Mouse (Mus musculus) kidney, postnatal 4 days (tissue): ENCODE results near the gene Pla2g4e.

Experiments used
- DNase-seq, 2 experiments: peaks; one replicate each; pipeline ENCODE4 v3.0.0; 2021; ENCODE audit warnings: mixed read lengths in 2 of 2

Gene Pla2g4e

DNA sequence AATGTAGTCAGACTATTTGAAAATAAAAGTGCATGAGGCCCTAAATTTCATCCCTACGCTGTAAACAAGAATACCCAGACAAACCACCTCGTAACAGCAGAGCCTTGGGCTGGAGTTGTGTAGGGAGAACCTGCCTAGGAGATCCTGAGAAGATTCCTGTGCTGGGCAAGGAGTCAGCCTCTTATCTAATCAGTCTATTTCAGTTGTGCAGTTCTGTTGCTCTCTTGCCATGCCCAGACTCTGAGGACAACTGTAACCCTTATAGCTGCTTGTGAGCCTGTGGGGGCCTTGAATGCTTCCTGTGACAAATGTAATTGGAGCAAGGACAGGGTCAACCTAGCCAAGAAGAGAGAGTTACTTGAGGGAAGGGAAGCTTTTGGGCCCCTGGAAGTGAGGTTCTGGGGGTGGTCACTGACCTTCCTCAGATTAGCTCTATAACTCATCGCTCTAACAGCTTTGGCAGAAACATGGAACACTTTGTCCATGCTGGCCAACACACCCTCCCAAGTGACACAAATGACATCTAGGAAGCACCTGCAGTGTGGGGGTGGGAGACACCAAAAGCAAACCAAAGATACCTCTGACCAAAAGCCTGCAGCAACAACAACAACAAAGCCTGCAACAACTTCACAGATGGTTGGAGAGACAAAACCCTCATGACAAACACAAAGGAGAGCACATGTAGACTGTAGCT, 9.0 kb downstream of the Pla2g4e start:
- DNase-seq = no peak

DNA sequence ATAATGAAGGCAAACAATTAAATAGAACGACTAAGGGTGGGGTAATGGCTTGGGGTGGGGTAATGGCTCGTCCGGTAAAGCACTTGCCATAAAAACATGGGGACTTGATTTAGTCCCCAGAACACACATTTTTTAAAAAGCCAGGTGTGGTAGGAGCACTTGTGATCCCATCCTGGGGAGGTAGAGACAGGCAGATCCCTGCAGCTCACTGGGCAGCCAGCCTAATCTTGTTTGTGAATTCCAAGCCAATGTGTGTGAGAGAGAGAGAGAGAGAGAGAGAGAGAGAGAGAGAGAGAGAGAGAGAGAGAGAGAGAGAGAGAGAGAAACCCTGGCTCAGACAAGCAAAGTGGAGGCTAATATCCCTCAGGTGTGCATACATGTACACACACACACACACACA, 9.8 kb downstream of the Pla2g4e start:
- DNase-seq = no peak

DNA sequence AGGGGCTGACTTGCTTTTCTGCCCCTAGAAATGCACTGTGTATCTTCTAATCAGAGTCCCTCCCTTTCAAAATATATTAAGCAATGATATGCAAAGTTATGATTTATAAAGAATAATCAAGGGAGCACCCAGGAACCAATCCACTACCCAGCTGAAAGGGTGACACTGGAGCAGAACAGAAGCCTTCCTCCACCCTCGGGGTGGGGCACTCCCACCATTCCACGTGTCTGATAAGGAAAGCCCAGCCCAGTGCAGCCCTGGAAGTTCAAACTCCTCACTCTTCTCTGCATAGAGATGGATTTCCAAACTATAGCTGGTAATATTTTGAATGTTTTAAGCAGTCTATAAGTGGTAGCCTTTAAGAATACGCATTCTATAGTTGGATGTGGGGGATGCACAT, 13.5 kb downstream of the Pla2g4e start:
- DNase-seq = no peak

DNA sequence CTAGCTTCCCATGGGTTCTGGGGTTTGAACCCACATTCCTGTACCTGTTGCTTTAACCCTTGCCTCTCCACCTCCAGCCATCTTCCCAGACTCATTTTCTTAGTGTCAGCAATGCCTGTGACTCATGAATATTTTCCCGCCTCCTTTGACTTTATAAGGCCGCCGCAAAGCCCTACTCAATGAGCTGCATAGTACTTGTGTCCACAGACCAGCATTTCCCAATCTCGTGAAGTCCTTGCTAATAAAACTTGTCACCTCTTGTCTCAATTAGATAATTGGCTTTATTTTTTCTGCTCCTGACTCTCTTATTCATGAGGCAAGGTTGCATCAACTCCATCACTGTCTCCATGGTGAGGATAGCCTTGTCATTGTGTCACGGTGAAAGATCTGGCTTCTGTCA, 30.5 kb downstream of the Pla2g4e start:
- DNase-seq = no peak

DNA sequence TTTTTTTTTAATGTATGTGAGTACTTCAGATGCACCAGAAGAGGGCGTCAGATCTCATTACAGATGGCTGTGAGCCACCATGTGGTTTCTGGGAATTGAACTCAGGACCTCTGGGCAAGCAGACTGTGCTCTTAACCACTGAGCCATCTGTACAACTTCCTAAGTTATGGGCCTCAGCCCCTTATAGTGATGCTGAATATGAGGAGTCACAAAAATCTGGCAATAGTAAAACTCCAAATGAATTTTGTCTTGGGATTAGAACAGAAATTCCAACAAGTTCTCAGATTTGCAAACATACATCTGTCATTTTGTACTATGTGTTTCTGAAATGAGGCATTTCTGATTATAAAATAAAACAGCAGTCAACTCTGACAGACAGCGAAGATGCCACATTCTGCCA, 33.7 kb downstream of the Pla2g4e start:
- DNase-seq = no peak

DNA sequence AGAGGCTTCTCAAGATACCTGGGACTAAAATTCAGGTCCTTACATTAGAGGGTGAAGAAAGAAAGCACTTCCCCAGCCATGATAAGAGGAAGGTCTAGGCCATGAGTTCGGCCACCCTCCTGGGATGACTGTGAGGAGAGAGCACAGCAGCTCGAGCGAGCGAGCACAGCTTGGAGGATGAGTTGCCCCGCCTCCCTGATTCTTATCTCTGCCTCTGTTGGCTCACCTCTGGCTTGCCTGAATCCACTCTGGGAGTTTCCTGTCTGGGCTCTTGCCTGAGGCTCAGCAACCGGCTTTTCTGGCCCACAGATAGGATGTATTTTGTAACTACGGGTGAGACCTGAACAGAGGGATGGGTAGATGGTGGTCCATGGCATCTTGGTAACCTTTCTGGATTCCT, 37.2 kb downstream of the Pla2g4e start:
- no peak for DNase-seq

DNA sequence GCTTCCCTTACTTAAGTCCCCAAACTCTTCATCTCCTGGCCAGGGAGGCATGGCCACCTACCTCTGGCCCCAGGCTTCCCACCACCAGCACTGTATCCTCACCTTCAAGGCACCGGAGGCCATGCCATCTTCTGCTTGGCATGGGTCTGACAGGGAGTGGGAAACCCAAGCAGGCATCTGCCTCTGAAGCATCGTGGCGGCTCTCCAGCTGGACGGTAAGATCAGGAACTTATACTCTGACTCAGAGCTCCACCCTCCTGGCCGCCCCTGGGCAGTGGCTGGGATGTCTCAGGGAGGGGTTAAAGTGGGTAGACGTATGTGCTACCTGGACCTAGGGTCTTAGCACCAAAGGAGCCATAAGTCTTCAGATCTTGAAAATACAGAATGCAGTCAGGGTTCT, 38.1 kb downstream of the Pla2g4e start:
- no peak for DNase-seq

DNA sequence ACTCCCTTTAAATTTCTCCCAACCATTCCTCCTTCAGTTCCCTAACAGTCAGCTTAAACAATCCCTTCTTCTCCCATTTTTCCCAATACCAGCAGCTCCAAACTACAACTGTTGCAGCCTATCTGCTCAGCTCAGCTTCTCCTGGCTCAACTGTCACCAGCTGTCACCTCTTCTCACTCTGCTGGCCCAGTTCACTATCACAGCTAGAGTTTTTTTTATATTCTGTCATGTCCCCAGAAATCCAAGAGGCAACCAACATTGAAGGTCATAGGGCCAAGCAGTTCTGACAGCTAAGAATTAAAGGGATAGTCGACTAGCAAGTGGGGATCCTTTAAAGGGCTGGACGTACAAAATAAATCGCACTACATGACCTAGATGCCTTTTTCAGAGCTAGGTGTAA, 41.4 kb downstream of the Pla2g4e start:
- no peak for DNase-seq

DNA sequence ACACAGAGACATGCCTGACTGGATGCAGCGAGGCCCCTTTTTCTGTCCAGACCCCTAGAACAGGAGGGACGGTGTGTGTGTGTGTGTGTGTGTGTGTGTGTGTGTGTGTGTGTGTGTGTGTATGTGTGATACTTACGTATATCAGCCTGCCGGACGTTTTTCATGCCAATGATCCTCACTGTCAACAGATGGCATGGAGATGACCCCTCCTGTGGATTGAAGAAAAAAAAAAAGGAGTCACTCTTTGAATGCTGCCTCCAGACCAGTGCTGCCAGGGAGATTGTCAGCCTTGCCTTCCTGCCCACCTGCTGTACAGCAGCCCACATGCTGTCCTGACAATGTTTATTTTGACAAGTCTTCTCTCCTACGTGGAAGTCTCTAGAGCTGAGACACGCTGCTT, 45.1 kb downstream of the Pla2g4e start:
- no peak for DNase-seq

DNA sequence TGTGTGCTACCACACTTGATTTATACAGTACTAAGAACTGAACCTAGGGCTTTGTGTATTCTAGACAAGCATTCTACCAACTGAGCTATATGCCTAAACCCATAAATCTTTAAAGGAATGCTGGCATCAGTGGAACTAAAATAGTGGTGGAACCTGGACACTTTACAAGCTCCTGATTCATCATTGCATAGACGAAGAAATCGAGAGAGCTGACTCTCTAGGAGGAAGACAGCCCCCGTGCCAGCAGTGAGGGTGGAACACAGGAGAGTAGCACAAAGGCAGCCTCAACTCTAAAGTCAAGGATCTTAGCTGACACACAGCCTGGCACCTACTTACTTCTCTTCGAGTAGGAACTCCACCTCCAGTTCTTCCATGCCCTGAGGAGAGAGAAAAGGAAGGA, 57.0 kb downstream of the Pla2g4e start:
- no peak for DNase-seq

DNA sequence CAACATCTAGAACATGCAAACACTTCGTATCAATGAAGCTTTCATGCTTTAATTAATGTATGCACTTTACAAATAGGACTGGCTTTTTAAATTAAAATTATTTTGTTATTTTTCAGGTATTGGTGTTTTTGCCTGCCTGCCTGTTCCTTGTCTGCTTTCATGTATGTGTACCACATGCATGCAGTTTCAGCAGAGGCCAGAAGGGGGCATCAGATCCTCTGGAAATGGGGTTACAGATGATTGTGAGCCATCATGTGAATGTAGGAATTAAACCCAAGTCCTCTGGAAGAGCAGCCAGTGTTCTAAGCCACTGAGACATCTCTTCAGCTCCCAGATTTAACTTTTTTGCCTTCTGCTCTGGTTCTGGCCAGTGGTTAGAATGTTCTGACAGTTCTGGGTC, 57.6 kb downstream of the Pla2g4e start:
- DNase-seq = no peak

DNA sequence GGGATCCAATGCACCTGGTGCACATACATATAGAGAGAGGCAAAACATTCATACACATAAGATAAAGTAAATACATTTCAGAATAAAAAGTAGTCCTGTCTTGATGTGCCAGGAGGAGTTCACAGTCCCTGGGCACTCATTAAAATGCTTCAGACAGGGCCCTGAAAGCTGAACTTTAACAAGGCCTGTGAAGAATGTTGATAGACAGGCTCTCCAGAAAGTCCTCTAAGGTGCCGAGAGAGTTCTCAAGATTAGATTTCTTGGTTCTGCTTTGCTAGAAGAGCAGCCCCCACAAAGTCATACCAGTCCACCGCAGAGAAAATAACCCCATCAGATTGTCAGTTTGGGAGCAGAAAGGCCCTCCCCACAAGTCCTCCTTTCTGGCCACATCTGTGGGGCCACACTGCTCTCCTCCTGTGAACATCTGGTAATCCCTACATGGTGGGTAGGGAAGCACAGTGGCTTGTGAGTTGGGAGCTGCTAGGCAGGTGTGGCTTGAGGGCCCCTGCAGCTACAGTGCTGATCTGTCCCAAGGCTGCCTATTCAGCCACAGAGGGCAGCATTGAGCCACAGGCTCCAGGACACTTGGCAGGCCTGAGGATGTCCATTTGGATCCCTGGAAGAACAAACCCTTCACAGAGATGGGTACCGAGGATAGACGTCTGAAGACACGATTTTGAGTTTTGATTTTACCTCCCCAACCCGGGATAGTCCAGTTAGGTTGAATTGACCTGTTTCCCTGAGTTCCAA, 59.4 kb downstream of the Pla2g4e start:
- DNase-seq = peak in 1 of 2 experiments; percentile 27

DNA sequence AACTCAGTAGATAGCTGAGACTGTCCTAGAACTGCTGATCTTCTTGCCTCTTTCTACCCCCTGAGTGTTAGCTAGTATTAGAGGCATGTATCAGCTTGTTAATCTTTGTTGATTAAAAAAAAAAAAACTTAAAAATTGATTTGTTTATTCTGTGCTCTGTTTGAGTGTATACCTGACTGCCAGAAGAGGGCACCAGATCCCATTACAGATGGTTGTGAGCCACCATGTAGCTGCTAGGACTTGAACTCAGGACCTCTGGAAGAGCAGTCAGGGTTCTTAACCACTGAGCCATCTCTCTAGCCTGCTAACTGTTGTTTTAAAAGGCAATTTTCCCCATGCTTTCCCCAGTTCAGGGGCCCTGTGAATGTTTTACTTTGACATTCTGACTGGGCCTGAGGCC, 66.2 kb downstream of the Pla2g4e start:
- no peak for DNase-seq

DNA sequence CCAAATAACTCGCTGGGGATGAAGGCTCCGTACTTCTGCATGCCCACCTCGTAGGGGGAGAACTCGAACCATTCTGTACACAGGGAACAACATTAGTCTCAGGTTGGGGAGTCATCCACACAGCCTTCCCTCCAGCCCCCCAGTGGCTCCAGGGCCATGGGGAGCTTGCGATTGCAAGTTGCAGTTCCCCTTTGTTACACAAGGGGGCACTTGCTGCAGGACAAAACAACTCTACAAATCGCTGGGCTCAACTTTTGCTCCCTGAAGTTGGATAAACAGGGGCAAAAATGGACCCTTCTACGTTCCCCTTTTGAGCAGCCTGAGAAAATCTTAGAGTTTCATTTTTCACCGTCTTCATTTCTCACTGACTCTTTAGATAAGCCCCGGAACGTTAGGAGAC, 71.4 kb downstream of the Pla2g4e start:
- peak; percentile 76 to 79 for DNase-seq

DNA sequence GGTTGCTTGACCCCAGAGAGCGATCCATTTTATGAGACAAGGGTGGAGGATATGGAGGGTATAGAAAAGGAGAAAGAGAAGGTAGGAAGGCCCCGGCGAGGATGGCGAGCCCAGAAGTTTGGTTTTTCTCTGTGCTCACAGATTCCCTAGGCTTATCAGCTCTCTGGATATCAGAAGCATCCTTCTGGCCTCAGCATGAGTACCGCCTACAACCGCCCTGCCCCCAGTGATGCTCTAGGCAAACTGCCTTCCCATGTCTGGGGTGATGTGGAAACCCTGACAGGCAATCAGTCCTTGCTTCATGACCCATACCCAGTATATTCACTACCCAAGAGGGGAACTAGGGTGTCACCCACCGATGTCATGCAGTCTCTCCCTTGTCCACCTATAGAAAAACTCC, 73.8 kb downstream of the Pla2g4e start:
- no peak for DNase-seq

DNA sequence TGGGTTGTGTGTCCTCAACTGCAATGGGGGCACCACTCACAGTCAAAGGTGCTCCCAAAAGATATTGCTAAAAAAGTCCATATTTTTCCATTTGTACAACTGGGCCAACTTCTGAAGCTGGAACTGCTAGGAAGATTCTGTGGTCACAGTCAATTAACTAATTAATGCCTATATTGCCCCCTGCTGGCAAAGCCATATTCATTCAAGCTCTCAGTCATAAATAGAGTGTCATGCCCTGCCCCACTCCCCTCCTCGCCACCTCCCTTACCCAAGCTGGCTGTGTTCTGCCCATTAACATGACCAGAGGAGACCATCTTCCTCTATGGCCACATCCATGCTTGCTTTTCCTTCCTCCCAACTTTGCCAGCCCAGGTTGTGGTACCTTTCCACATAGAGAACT, 74.4 kb downstream of the Pla2g4e start:
- peak; percentile 51 to 59 for DNase-seq

DNA sequence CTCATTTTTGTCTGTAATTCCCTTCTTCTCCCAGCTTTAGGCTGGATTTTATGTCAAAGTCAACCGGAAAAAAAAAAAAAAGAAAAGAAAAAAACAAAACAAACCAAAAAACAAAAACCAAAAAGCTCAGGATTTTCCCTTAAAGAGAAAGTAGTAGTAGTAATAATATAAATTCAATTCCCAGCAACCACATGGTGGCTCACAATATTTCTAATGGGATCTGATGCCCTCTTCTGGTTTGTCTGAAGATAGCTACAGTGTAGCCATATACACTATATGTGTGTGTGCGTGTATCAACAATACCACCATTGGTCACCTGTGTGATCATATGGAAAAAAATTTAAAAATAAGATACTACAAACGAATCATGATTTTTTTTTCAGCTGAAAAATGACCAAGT, 75.8 kb downstream of the Pla2g4e start:
- no peak for DNase-seq

DNA sequence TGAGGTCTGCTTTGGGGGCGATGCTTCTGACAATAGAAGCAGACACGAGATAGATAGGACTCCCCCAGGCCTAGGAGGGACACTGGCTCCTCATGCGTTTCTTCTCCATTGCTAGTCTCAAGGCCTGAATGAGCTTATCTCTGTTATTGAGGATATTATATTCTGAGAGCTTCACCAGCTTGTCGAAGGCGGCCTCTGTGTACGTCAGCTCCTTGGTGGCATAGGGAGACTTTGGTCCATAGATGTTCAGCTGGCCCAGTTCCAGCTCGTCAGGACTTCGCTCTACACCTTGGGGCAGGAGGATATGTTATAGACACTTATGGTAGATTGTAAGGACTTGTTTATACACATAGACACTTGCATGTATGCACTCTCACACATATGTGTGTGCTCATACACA, 77.4 kb downstream of the Pla2g4e start:
- DNase-seq = no peak

DNA sequence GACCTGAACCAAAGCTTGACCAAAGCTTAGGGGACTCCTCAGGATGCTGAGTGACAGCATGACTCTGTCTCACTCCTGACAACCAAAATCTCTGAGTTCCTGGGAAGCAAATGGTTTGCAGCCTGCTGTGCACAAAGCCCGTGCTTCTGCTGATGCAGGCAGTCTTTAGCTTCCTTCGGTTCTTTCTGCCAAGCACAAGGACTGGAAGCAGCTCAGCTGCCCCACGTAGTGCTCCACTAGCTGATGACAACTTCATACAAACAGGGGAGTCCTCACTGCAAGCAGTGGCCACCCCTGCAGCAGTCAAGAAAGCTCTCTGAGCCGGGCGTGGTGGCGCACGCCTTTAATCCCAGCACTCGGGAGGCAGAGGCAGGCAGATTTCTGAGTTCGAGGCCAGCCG, 79.7 kb downstream of the Pla2g4e start:
- no peak for DNase-seq

DNA sequence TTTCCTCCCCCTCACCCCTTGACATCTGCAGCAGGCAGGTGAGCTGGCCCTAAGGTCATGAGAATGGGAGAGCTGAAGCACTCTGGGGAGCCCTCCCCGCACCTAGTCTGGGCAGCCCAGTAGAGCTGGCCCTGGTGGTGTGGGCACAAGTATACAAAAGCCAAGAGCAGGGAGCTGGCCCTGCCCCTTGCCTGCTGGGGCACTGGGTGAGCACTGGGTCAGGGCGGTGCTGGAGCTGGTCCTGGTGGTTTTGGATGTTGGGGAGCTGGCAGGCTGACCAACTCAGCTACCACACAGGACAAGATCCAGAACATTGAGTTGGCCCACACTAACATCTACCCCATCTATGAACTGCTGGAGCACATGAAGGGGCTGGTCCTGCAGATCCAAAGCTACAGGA, 85.7 kb downstream of the Pla2g4e start:
- DNase-seq = no peak

DNA sequence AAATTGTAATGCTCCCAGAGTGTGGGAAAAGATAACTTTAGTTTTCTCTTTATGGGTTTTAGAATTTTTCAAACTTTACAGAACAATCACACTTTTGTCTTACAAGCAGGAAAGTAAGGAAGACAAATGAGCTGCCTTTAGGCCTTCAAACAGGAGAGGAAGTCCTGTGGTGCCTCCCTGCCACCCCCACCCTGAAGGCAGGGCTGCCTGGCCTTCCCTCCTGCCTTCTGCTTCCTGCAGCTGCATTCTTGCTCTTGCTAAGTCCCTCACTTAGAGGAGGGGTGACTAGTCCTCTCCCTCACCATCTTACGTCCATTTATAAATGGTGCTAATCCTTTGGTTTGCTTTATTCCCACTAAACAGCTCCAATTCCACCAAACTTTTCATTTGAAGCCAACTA, 86.3 kb downstream of the Pla2g4e start:
- peak; percentile 19 to 35 for DNase-seq

DNA sequence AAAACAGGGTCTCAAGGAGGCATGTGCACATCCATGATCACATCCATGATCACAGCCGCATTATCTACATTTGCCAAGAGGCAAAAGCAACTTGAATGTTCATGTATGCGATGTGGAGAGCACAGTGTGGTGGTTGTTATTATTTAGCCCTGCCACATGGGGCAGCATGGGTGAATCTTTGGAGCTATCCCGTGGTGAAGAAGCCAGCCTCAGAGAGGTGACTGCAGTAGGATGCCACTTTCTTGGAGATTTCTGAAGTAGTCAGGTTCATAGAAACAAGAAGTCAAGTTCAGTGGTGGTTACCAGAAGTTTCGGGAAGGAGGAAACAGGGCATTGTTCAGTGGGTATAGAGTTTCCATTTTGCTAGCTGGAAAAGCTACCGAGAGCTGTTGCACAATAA, 87.1 kb downstream of the Pla2g4e start:
- no peak for DNase-seq

DNA sequence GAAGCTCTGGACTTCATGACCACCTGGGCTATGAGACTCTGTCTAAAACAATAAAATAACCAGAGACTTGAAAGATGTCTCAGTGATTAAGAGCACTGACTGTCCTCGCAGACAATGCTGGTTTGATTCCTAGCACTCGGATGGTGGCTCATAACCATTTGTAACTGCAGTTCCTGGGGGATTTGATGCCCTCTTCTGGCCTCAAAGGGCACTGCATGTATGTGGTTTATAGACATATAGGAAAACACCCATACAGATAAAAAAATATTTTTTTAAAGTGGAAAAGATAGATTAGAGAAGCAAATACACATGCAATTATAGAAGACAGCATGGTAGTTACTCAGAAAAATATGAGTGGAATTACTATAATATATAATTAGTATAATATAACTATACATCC, 87.5 kb downstream of the Pla2g4e start:
- DNase-seq = no peak

DNA sequence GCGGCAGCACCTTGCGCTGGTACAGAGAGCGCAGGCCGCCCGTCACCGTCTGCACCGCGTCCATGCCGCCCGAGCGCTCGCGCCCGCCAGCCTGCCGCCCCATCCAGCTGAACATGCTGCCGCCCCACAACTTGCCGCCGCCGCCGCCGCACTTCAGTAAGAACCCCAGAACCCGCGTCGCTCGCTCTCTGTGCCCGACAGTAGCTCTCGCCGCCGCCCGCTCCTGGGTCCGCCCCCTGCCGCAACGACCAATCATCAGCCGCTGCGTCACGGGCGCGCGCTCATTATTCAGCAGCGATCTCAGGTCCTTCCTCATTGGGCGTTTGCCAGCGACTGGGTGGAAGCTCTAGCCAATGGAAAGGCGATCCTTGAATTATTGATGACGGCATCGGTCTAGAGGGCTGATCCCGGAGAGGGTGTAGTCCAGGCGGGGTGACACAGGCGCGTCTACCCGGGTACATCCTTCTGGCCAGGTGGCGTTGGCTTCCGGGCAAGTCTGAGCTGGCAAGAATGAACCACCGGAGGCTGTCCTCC, 90.7 kb downstream of the Pla2g4e start, which contains the start of gene Ehd4:
Ehd4 (minus strand) TSS at position 246 of the 534 bp plus-strand sequence.
- peak; percentile 99 for DNase-seq
